Mouse (Mus musculus) liver, postnatal 0 days (tissue): ENCODE results near the gene Eif2d. TPM values are rescaled to one million over a fixed set of nuclear protein-coding genes. Genes with fewer than 3 reads are reported as not detected.
A peak's percentile ranks its signal among the peaks of the same experiment; 100 is the strongest.

Experiments used
- ATAC-seq: fragments of 200-750 bp; cut with Nextera tagmentation; 2 replicates; pipeline ENCODE4 v1.8.0; 2017; ENCODE audit warnings: mild to moderate bottlenecking, moderate library complexity
- DNase-seq: peaks from one replicate; pipeline ENCODE4 v3.0.0-alpha.2; 2016
- H3K27ac ChIP-seq: fragments of 300-500 bp; sonication (generic); 2 replicates; pipeline ENCODE4 v1.5.1; 2014; ENCODE audit warnings: antibody characterized with exemption, moderate library complexity, mild to moderate bottlenecking, low read depth
- H3K27me3 ChIP-seq: fragments of 300-500 bp; sonication (generic); 2 replicates; pipeline ENCODE4 v1.6.1; 2014; ENCODE audit warnings: low read length, control low read depth, mixed read lengths; ENCODE audit not compliant: insufficient read depth
- H3K36me3 ChIP-seq: fragments of 300-500 bp; sonication (generic); replicated peaks from 2 replicates; pipeline ENCODE4 v1.6.1; 2014; ENCODE audit warnings: mild to moderate bottlenecking, control low read depth, low read length, moderate library complexity, mixed read lengths; ENCODE audit not compliant: insufficient read depth
- H3K4me1 ChIP-seq: fragments of 300-500 bp; sonication (generic); 2 replicates; pipeline ENCODE4 v1.6.1; 2014; ENCODE audit warnings: antibody characterized with exemption, mild to moderate bottlenecking, control low read depth; ENCODE audit not compliant: insufficient read depth
- H3K4me2 ChIP-seq: fragments of 300-500 bp; sonication (generic); 2 replicates; pipeline ENCODE4 v1.6.1; 2014; ENCODE audit warnings: low read depth, mild to moderate bottlenecking, low read length, moderate library complexity, mixed read lengths
- H3K4me3 ChIP-seq: fragments of 300-500 bp; sonication (generic); 2 replicates; pipeline ENCODE4 v1.5.1; 2014; ENCODE audit warnings: low read depth, low read length
- H3K9ac ChIP-seq: fragments of 300-500 bp; sonication (generic); replicated peaks from 2 replicates; pipeline ENCODE4 v1.6.1; 2014; ENCODE audit warnings: mild to moderate bottlenecking, moderate library complexity
- H3K9me3 ChIP-seq: fragments of 300-500 bp; sonication (generic); 2 replicates; pipeline ENCODE4 v1.6.1; 2016; ENCODE audit warnings: mild to moderate bottlenecking, control low read depth, low read length, mixed read lengths
- CTCF ChIP-seq: sonication (generic); IDR thresholded peaks from 2 replicates; pipeline ENCODE4 v1.5.1; 2016; ENCODE audit warnings: antibody characterized with exemption, low read depth
- EP300 ChIP-seq: IDR thresholded peaks from 2 replicates; pipeline ENCODE4 v1.6.1; 2016; ENCODE audit warnings: antibody characterized with exemption, low read depth, mild to moderate bottlenecking
- WGBS: fragments of 180-500 bp; shearing (Covaris S2); extraction: QIAGEN DNeasy Blood & Tissue Kit; methylation state at CpG from one replicate; pipeline ENCODE4 v1.1.7; 2014; ENCODE audit not compliant: insufficient replicate concordance; 5-methylcytosine and 5-hydroxymethylcytosine counted together
- polyA plus RNA-seq: library from polyadenylated mRNA; unstranded; fragments of >200 nt; fragmentation: Nextera tagmentation; extraction: Ambion mirVana; gene quantifications from 2 replicates; pipeline ENCODE4 v1.2.1, GENCODE M21; 2015

The Eif2d gene
- polyA plus RNA-seq, 1 experiment from 2014 or later: 19.0 TPM

DNA sequence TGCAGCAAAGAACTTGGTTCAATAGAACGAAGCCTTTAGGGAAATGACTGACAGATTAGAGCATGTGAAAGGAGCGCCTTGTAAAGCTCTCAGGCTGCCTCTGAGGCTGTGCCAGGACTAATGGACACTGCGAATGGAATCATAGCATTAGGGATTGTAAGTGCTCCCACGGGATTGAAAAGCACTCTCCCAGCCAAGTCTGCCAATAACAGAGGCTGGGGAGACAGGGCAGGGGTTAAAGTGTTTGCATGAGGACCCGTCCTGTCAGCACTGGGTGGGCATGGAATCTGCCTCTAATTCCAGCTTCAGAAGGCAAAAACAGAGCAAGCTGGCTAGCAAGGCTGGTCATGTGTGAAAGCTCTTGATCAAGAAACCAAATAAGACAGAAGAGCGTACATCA lies 18.8 kb upstream of the Eif2d start:
- no peak for TF ChIP-seq CTCF
- TF ChIP-seq EP300: no peak
- 87% methylated on average over 6 of the region's 6 CpGs for WGBS
- Histone ChIP-seq H3K27ac (no peak overlapping the region), H3K9me3 (no peaks in the 10 kb centered on the region), H3K4me1 (peaks cover 9% of the 10 kb centered on the region), H3K27me3 (no peaks in the 10 kb centered on the region), H3K4me3 (peak overlapping the region; percentile 81), H3K9ac (peak overlapping the region; percentile 18; the same call in 1 of the 2 replicates), H3K4me2 (peak overlapping the region; percentile 97), H3K36me3 (peaks cover 24% of the 10 kb centered on the region)
- ATAC-seq (no peak), DNase-seq (no peak)

DNA sequence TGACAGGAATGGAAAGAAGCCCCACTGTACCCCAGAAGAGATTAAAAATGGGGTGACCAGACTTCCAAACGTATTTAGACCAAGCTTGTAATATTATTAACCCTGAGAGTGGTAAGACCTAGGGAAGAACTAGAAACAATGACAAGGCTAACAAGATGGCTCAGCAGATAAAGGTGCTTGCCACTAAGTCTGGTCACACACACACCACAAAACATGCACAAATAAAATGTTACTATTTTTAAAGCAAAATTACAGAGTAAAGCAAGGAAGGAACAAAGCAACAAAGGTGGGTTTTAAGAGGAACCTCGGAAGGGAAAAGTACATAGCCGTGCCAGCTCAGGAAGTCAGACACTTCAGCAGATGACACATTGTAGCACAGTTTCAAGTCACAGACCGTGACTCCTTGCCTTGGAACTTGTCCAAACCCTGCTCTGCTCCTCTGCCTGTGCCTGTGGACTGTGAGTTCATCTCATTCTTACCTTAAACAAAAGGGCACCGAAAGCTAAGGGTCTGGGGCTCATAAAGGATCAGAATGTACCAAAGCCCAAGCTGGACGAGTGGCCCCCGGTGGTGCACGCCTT lies 17.9 kb upstream of the Eif2d start:
- Histone ChIP-seq H3K27ac (peak overlapping the region; percentile 63), H3K4me1 (peaks cover 12% of the 10 kb centered on the region), H3K9me3 (no peaks in the 10 kb centered on the region), H3K4me3 (peak overlapping the region; percentile 81), H3K27me3 (no peaks in the 10 kb centered on the region), H3K4me2 (peak overlapping the region; percentile 97), H3K36me3 (peaks cover 16% of the 10 kb centered on the region), H3K9ac (peak overlapping the region; percentile 90)
- TF ChIP-seq EP300: no peak
- TF ChIP-seq CTCF: no peak
- DNase-seq (peak; percentile 41), ATAC-seq (no peak)
- 49% methylated on average over 8 of the region's 8 CpGs for WGBS

DNA sequence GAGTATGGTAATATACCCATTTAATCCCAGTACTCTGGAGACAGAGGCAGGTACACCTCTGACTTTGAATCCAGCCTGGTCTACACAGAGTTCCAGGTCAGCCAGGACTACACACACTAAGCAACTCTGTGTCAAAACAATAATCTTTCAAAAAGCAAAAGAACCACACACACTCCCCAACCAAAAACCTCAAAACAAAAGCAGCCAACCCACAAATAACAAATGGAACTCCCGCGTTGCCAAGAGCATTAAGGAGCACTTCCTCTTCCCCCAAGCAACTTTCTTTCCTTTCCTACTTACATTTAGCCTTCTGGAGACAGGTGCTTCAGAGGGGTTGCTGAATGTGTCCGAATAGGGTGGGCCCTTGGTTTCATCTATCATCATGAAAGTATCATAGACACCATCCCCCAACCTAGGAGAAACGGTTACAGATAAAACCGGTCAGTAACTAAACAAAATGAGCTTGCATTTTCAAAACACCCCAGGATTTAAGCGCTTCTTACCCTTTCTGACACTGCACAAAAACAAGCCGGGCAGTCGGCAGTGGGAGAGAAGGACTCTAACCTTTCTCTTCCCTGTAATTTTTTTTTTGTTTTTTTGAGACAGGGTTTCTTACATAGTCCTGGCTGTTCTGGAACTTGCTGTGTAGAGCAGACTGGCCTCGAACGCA lies 16.9 kb upstream of the Eif2d start:
- Histone ChIP-seq H3K4me3 (peak overlapping the region; percentile 81), H3K4me1 (peaks cover 12% of the 10 kb centered on the region)

DNA sequence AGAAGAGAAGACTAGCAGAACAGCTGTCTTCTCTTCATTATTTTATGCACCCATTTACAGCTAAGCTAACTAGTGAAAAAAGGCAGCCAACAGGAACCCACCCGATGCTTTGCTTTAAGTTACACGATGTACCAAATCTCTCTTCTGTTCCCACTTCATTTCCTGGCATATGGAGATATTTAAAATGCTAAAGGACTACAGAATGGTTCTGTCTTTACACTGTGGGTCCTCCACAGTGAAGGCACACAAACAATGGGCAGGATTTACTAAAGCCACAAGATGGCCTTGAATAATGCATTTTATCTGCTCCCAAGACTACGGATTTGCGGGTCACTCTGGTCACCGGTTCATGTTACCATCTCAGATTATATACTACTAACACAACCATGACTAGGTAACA lies 15.9 kb upstream of the Eif2d start:
- Histone ChIP-seq H3K36me3 (peaks cover 7% of the 10 kb centered on the region; the same call in 1 of the 2 replicates), H3K9me3 (no peaks in the 10 kb centered on the region), H3K4me2 (peak overlapping the region; percentile 97), H3K27ac (peak overlapping the region; percentile 63), H3K4me3 (peak overlapping the region; percentile 81), H3K27me3 (no peaks in the 10 kb centered on the region), H3K9ac (peak overlapping the region; percentile 90), H3K4me1 (peaks cover 12% of the 10 kb centered on the region)
- ATAC-seq: no peak
- DNase-seq: no peak
- 21% methylated on average over 5 of the region's 5 CpGs for WGBS
- TF ChIP-seq EP300 (no peak), CTCF (no peak)

More for the DNA sequence above, 16.9 kb upstream of the Eif2d start:
- Histone ChIP-seq H3K27ac (peak overlapping the region; percentile 63), H3K4me2 (peak overlapping the region; percentile 97), H3K9ac (peak overlapping the region; percentile 90), H3K9me3 (no peaks in the 10 kb centered on the region), H3K27me3 (no peaks in the 10 kb centered on the region), H3K36me3 (peaks cover 8% of the 10 kb centered on the region)
- ATAC-seq (no peak), DNase-seq (no peak)
- 28% methylated on average over 10 of the region's 10 CpGs for WGBS
- TF ChIP-seq CTCF (no peak), EP300 (peak; percentile 71)

DNA sequence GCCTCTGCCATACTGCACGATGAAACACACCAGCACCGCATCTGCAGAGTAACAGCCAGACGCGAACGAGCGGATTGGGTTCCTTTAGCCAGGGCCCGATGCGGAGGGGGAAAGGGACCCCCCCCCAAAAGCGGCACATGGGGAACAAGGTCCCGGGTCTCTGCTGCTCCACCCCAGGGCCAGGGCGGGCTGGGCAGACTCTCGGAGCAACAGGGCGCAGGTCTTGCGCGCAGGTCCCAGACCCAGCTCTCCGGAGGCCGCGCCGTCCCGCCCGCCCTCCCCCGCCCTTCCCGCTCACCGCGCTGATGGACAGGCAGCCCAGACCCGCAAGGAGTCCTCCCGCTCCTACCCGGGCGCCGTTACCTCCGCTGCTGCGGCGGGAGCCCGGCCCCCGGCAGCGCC lies 15.3 kb upstream of the Eif2d start:
- peak overlapping the region; percentile 81 for H3K4me3 ChIP-seq
- DNase-seq: no peak

DNA sequence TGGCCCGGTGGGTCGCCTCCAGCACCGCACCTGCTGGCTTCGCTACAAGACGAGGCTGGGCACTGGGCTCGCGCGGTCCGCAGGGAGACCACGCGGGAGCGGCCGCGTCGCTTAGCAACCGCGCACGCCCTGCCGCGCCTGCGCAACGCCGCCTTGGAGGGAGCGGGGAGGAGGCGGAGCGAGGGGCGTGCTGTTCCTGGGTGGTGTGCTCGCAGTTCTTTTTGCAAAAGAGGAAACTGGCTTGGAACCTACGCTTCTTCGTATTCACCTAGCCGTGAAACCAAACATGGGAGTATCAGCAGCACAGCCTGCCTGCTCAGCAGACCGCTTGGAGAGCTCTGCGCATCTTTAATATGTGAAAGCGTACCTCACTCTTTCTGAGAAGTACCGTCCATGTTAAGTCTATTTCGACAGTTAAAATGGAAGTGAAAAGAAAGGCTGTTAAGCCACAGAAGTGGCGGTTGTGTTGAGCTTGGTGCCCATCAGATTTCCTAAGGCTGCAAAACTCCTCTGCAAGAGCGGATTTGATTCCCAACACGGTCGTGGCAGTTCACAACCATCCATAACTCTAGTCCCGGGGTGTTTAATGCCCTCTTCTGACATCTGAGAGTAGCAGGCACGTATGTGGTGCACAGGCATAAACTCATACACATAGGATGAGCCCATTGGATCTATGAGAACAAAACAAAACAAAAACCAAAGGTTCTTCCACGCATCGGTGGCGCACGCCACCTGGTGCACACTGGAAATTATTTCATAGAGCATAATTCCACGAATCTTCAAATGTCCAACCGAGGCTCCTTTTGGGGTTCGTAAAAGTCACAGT lies 14.6 kb upstream of the Eif2d start, which contains the start of gene Dyrk3:
Gene Dyrk3, minus strand, starts transcription at position 150 of the 826 bp plus-strand sequence.
- Histone ChIP-seq H3K4me2 (peak within 1 kb of the TSS; percentile 97), H3K36me3 (peaks cover 6% of the 10 kb centered on the region; the same call in 1 of the 2 replicates), H3K27ac (peak within 1 kb of the TSS; percentile 96), H3K4me3 (peak within 1 kb of the TSS; percentile 81), H3K9me3 (no peaks in the 10 kb centered on the region), H3K27me3 (no peaks in the 10 kb centered on the region), H3K9ac (peak within 1 kb of the TSS; percentile 90), H3K4me1 (peaks cover 12% of the 10 kb centered on the region)
- WGBS: 1% methylated on average over 46 of the region's 49 CpGs
- peak; percentile 96 for DNase-seq
- ATAC-seq: peak; percentile 97
- TF ChIP-seq CTCF: peak; percentile 75
- TF ChIP-seq EP300: no peak

More for the DNA sequence above, 15.3 kb upstream of the Eif2d start:
- H3K27me3 ChIP-seq: no peaks in the 10 kb centered on the region
- H3K4me1 ChIP-seq: peaks cover 12% of the 10 kb centered on the region
- peak; percentile 73 for ATAC-seq
- peak overlapping the region; percentile 90 for H3K9ac ChIP-seq
- H3K36me3 ChIP-seq: peaks cover 6% of the 10 kb centered on the region; the same call in 1 of the 2 replicates
- peak overlapping the region; percentile 97 for H3K4me2 ChIP-seq
- TF ChIP-seq CTCF (no peak), EP300 (no peak)
- H3K9me3 ChIP-seq: no peaks in the 10 kb centered on the region
- peak overlapping the region; percentile 96 for H3K27ac ChIP-seq
- under 1% methylated on average over 34 of the region's 36 CpGs for WGBS
